Mouse (Mus musculus): Measurements from ENCODE around the gene Nrn1. TPM values are rescaled to one million over a fixed set of nuclear protein-coding genes. Genes with fewer than 3 reads are reported as not detected.

The Nrn1 gene
- polyA plus RNA-seq (2016; fragmentation: Nextera tagmentation; extraction: Ambion mirVana) = 6.9 and 10.4 TPM in 2 replicates

GRCm38 (mm10) chr13:36734731-36735571 lies at the start of gene Nrn1:
Gene Nrn1, minus strand, starts transcription at chr13:36735131.
- Histone ChIP-seq H3K27ac (peak within 1 kb of the TSS; percentile 75), H3K9me3 (no peaks in the 10 kb centered on the region), H3K4me3 (peak within 1 kb of the TSS; percentile 54), H3K4me1 (peaks cover 53% of the 10 kb centered on the region), H3K27me3 (ENCODE audit: poor library complexity, severe bottlenecking) (peaks cover 77% of the 10 kb centered on the region), H3K36me3 (replicated peaks) (no peaks in the 10 kb centered on the region)
- under 1% methylated on average over 50 of the region's 50 CpGs for WGBS
- DNase-seq (ENCODE audit: extremely low spot score, low spot score) = peak; percentile 44

- no peaks in the 10 kb centered on the region for H3K27me3 ChIP-seq (ENCODE audit: poor library complexity, severe bottlenecking)
- WGBS = 93% methylated on average over 5 of the region's 5 CpGs
- no peaks in the 10 kb centered on the region for H3K4me1 ChIP-seq
These were observed 44.7 kb upstream of the Nrn1 start for GRCm38 (mm10) chr13:36779626-36780025.

GRCm38 (mm10) chr13:36766801-36767200 lies 31.9 kb upstream of the Nrn1 start:
- Histone ChIP-seq H3K27me3 (ENCODE audit: poor library complexity, severe bottlenecking) (no peaks in the 10 kb centered on the region), H3K4me1 (no peaks in the 10 kb centered on the region), H3K27ac (no peak overlapping the region), H3K4me3 (no peak overlapping the region), H3K9me3 (no peaks in the 10 kb centered on the region), H3K36me3 (replicated peaks) (no peaks in the 10 kb centered on the region)
- WGBS = 66% methylated on average over 2 of the region's 2 CpGs
- no peak for DNase-seq (ENCODE audit: extremely low spot score, low spot score)

More at GRCm38 (mm10) chr13:36779626-36780025, 44.7 kb upstream of the Nrn1 start:
- DNase-seq (ENCODE audit: extremely low spot score, low spot score) = no peak
- no peaks in the 10 kb centered on the region for H3K36me3 ChIP-seq (replicated peaks)
- H3K9me3 ChIP-seq = no peaks in the 10 kb centered on the region
- H3K4me3 ChIP-seq = no peak overlapping the region
- no peak overlapping the region for H3K27ac ChIP-seq

DNA sequence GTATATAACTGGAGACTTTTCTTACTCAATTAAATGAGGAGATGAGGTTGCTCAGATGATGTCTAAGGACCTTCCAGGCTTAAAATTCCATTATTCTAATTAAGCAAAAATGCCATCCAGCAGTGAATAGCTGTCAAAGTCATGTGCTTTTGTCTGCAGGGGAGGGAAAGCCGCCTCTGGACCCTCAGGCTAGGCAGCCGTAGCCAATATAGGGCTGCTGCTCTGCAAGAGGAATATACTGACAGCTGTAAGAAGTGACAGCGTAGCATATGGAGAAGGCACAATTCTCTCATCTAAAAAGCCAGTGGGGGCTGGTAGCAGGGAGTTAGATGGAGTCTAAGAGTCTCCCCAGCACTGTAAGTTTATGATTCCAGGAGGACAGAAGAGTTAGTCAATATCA lies 16.9 kb upstream of the Nrn1 start:
- no peak overlapping the region for H3K27ac ChIP-seq
- no peaks in the 10 kb centered on the region for H3K9me3 ChIP-seq
- no peaks in the 10 kb centered on the region for H3K4me1 ChIP-seq
- no peaks in the 10 kb centered on the region for H3K27me3 ChIP-seq (ENCODE audit: poor library complexity, severe bottlenecking)
- DNase-seq (ENCODE audit: extremely low spot score, low spot score) = no peak
- H3K36me3 ChIP-seq (replicated peaks) = no peaks in the 10 kb centered on the region
- 73% methylated on average over 3 of the region's 3 CpGs for WGBS
- no peak overlapping the region for H3K4me3 ChIP-seq

- Histone ChIP-seq H3K27me3 (ENCODE audit: poor library complexity, severe bottlenecking) (no peaks in the 10 kb centered on the region), H3K4me1 (no peaks in the 10 kb centered on the region), H3K27ac (no peak overlapping the region), H3K36me3 (replicated peaks) (no peaks in the 10 kb centered on the region), H3K9me3 (no peaks in the 10 kb centered on the region), H3K4me3 (no peak overlapping the region)
- no peak for DNase-seq (ENCODE audit: extremely low spot score, low spot score)
- WGBS = 87% methylated on average over 2 of the region's 2 CpGs
These were observed 15.1 kb upstream of the Nrn1 start for GRCm38 (mm10) chr13:36750056-36750455.

DNA sequence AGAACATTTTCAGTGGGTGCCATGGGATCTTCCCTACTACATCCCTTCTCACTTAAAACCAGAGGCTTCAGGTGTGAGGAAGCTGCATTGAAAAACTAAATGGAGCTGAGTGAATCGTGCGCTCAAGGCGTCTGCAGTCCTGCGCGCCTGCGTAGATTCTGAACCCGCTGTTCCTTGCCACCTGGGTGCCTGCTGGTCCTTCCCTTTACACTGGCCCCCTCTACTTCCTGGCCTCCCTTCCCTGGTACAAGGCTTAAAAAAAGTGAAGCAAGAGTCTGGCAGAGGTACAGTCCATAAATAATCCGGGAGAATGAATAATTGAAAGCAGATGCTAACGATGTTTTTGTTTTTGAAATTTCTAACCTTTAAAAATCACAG lies 1.7 kb upstream of the Nrn1 start:
- 6% methylated on average over 9 of the region's 9 CpGs for WGBS
- H3K9me3 ChIP-seq = no peaks in the 10 kb centered on the region
- peak overlapping the region; percentile 75 for H3K27ac ChIP-seq
- no peak for DNase-seq (ENCODE audit: extremely low spot score, low spot score)
- H3K4me1 ChIP-seq = peaks cover 40% of the 10 kb centered on the region
- H3K27me3 ChIP-seq (ENCODE audit: poor library complexity, severe bottlenecking) = peaks cover 60% of the 10 kb centered on the region
- peak overlapping the region; percentile 54 for H3K4me3 ChIP-seq
- H3K36me3 ChIP-seq (replicated peaks) = no peaks in the 10 kb centered on the region

- DNase-seq (ENCODE audit: extremely low spot score, low spot score) = peak; percentile 92
- Histone ChIP-seq H3K36me3 (replicated peaks) (no peaks in the 10 kb centered on the region), H3K27ac (peak overlapping the region; percentile 75), H3K27me3 (ENCODE audit: poor library complexity, severe bottlenecking) (peaks cover 66% of the 10 kb centered on the region), H3K4me3 (peak overlapping the region; percentile 54), H3K4me1 (peaks cover 46% of the 10 kb centered on the region), H3K9me3 (no peaks in the 10 kb centered on the region)
- WGBS = under 1% methylated on average over 38 of the region's 39 CpGs
These were observed 1.1 kb upstream of the Nrn1 start for GRCm38 (mm10) chr13:36735901-36736618.

- H3K27me3 ChIP-seq (ENCODE audit: poor library complexity, severe bottlenecking) = peaks cover 85% of the 10 kb centered on the region
- under 1% methylated on average over 26 of the region's 26 CpGs for WGBS
These were observed 791 bp downstream of the Nrn1 start for GRCm38 (mm10) chr13:36733989-36734690.

DNA sequence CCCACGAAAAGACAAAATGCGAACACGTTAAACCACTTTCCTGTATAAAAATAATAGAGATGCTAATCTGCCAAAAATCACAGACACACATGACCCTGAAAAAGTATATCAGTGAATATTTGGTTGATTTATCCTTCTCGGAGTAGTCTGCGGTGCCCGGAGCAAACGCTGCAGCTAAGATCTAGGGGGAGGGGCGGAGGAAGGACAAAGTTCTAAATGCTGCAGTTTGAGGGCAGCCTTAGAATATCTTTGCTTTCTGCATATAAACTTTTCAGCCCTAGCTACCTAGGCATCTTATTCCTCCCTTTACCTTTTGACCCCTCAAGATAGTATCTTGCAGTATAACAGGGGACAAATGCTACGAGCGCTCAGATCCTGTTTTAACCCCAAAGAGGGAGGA lies 1.4 kb downstream of the Nrn1 start:
- peak overlapping the region; percentile 69; the same call in 1 of the 2 replicates for H3K27ac ChIP-seq
- H3K9me3 ChIP-seq = no peaks in the 10 kb centered on the region
- peaks cover 87% of the 10 kb centered on the region for H3K27me3 ChIP-seq (ENCODE audit: poor library complexity, severe bottlenecking)
- 0% methylated on average over 10 of the region's 10 CpGs for WGBS
- H3K4me3 ChIP-seq = peak overlapping the region; percentile 54
- DNase-seq (ENCODE audit: extremely low spot score, low spot score) = no peak
- no peaks in the 10 kb centered on the region for H3K36me3 ChIP-seq (replicated peaks)
- peaks cover 55% of the 10 kb centered on the region for H3K4me1 ChIP-seq

More at GRCm38 (mm10) chr13:36733989-36734690, 791 bp downstream of the Nrn1 start:
- Histone ChIP-seq H3K4me3 (peak overlapping the region; percentile 54), H3K36me3 (replicated peaks) (no peaks in the 10 kb centered on the region), H3K27ac (peak overlapping the region; percentile 75), H3K4me1 (peaks cover 55% of the 10 kb centered on the region), H3K9me3 (no peaks in the 10 kb centered on the region)
- DNase-seq (ENCODE audit: extremely low spot score, low spot score) = peak; percentile 60

DNA sequence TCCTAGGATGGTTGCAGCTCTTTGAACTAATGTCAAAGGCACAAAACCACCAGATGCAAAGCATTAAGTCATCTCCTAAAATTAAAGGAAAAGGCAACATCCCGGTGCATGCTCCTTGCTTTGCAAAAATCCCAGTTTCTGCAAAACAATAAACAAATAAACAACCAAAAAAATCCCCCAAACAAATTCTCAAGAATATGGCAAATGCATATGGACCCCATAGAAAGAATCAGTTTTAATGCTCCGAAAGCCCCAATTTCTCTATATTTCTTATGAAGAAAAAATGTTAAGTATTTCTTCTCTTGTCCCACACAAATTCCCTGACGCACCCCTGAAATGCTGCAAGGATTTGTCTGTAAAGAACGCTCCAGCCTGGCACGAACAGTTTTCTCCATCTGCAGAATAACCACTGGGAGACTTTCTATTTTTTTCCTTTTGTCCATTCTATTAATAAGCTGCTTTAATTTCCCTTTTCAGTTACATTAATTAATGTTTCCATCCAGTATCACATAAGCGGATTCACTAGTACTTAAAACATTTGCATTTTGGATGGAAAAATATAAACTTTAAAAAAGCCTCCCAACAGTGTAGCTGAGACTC lies 1.9 kb downstream of the Nrn1 start:
- Histone ChIP-seq H3K27me3 (ENCODE audit: poor library complexity, severe bottlenecking) (peaks cover 89% of the 10 kb centered on the region), H3K4me3 (peak overlapping the region; percentile 54), H3K4me1 (peaks cover 57% of the 10 kb centered on the region), H3K9me3 (no peaks in the 10 kb centered on the region), H3K36me3 (replicated peaks) (no peaks in the 10 kb centered on the region), H3K27ac (peak overlapping the region; percentile 16; the same call in 1 of the 2 replicates)
- WGBS = 8% methylated on average over 6 of the region's 6 CpGs
- DNase-seq (ENCODE audit: extremely low spot score, low spot score) = no peak

DNA sequence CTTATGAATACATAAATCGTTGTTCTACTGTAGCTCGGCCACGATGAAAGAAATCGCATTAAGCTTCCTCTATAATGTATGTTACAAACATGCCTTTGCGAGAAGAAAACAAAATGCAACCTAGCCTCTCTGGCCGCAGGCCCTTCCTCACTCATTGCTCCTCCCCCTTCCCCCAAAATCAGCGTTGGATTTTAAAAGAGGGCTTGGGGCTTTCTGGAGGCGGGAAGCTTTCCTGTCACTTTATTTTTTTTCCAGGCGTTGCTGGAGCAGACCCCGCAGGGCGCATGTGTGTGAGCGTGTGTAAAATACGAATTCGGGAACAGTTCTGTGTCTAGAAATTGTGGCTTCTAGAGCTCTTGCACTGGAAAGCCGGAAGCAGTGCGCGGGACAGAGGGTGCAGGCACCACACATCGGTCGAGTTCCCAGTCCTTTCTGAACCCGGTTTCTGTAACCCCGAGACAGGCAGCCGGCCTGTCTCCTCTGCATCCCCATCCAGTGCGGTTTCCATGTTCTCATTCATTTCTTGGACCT lies 2.9 kb downstream of the Nrn1 start:
- Histone ChIP-seq H3K27me3 (ENCODE audit: poor library complexity, severe bottlenecking) (peaks cover 91% of the 10 kb centered on the region), H3K4me3 (peak overlapping the region; percentile 54), H3K4me1 (peaks cover 66% of the 10 kb centered on the region), H3K36me3 (replicated peaks) (no peaks in the 10 kb centered on the region), H3K9me3 (no peaks in the 10 kb centered on the region), H3K27ac (peak overlapping the region; percentile 66; the same call in 1 of the 2 replicates)
- WGBS = under 1% methylated on average over 23 of the region's 23 CpGs
- peak; percentile 50 for DNase-seq (ENCODE audit: extremely low spot score, low spot score)

Measured in forebrain, embryonic 10.5 days (tissue).